Mouse (Mus musculus) bone marrow, adult 2 months (tissue): ENCODE measurements around the gene Cd109.

ENCODE experiments used
- CTCF ChIP-seq: fragments of 200-500 bp; IDR thresholded peaks from 2 replicates; pipeline ENCODE4 v1.5.1; 2011; ENCODE audit warnings: low read length, control low read depth; ENCODE audit not compliant: control insufficient read depth, insufficient read depth
- POLR2A ChIP-seq: fragments of 200-500 bp; IDR thresholded peaks from 2 replicates; pipeline ENCODE4 v1.6.1; 2011; ENCODE audit warnings: low read depth, mild to moderate bottlenecking, control low read depth, low read length, borderline replicate concordance; ENCODE audit not compliant: control insufficient read depth

- TF ChIP-seq POLR2A (no peak), CTCF (no peak)
These were observed 42.2 kb downstream of the Cd109 start for GRCm38 (mm10) chr9:78657564-78657963.
